Mouse (Mus musculus) megakaryocyte, embryonic 14.5 days (primary cell): ENCODE results near the gene Brwd1. TPM values are rescaled to one million over a fixed set of nuclear protein-coding genes. Genes with fewer than 3 reads are reported as not detected.
A peak's percentile ranks its signal among the peaks of the same experiment; 100 is the strongest.
"Not testable (repeated sequence)": the region's sequence is repeated elsewhere in the genome, so short reads cannot be mapped to it uniquely, and the experiment has no call there.

Experiments used
- H3K27me3 ChIP-seq: replicated peaks from 2 replicates; pipeline ENCODE3; 2012; ENCODE audit warnings: inconsistent platforms
- H3K36me3 ChIP-seq: replicated peaks from 2 replicates; pipeline ENCODE3; 2012; ENCODE audit warnings: low read length, inconsistent platforms, mixed read lengths
- H3K4me1 ChIP-seq: 2 replicates; pipeline ENCODE4 v1.6.1; 2012; ENCODE audit warnings: inconsistent platforms
- H3K4me3 ChIP-seq: replicated peaks from 2 replicates; pipeline ENCODE3; 2012; ENCODE audit warnings: moderate library complexity, mild to moderate bottlenecking, inconsistent platforms
- H3K9me3 ChIP-seq: 2 replicates; pipeline ENCODE4 v1.6.1; 2012; ENCODE audit warnings: inconsistent platforms
- FLI1 ChIP-seq: IDR thresholded peaks from 2 replicates; pipeline ENCODE4 v1.6.1; 2012; ENCODE audit warnings: low read length, inconsistent platforms, mixed read lengths
- GATA1 ChIP-seq: IDR thresholded peaks from 3 replicates; pipeline ENCODE4 v1.6.1; 2012; ENCODE audit warnings: mixed read lengths, low read length, inconsistent platforms, borderline replicate concordance
- polyA plus RNA-seq: library from polyadenylated mRNA; stranded (reverse); fragments of >175 nt; gene quantifications from 2 replicates; pipeline ENCODE4 v1.2.3, GENCODE M21; 2012; ENCODE audit warnings: low replicate concordance; ENCODE audit not compliant: insufficient read depth

Gene Brwd1
- polyA plus RNA-seq, 1 experiment = 1.5 TPM

GRCm38 (mm10) chr16:95984911-95985310 lies 97.4 kb downstream of the Brwd1 start:
- H3K4me3 ChIP-seq = peak overlapping the region; percentile 57
- H3K4me1 ChIP-seq = peaks cover 23% of the 10 kb centered on the region
- H3K9me3 ChIP-seq = no peaks in the 10 kb centered on the region
- H3K36me3 ChIP-seq = peaks cover 78% of the 10 kb centered on the region
- TF ChIP-seq FLI1 (no peak), GATA1 (no peak)
- H3K27me3 ChIP-seq = no peaks in the 10 kb centered on the region

GRCm38 (mm10) chr16:95983601-95984000 lies 98.7 kb downstream of the Brwd1 start:
- H3K4me3 ChIP-seq = no peak overlapping the region
- H3K27me3 ChIP-seq = no peaks in the 10 kb centered on the region
- peaks cover 81% of the 10 kb centered on the region for H3K36me3 ChIP-seq
- no peaks in the 10 kb centered on the region for H3K9me3 ChIP-seq
- peaks cover 14% of the 10 kb centered on the region for H3K4me1 ChIP-seq
- TF ChIP-seq FLI1 (no peak), GATA1 (no peak)

- peaks cover 8% of the 10 kb centered on the region for H3K27me3 ChIP-seq
- H3K9me3 ChIP-seq = peaks cover 15% of the 10 kb centered on the region
- TF ChIP-seq GATA1 = no peak
- TF ChIP-seq FLI1 = no peak
Observed at GRCm38 (mm10) chr16:95970841-95971240, 111.5 kb downstream of the Brwd1 start.

DNA sequence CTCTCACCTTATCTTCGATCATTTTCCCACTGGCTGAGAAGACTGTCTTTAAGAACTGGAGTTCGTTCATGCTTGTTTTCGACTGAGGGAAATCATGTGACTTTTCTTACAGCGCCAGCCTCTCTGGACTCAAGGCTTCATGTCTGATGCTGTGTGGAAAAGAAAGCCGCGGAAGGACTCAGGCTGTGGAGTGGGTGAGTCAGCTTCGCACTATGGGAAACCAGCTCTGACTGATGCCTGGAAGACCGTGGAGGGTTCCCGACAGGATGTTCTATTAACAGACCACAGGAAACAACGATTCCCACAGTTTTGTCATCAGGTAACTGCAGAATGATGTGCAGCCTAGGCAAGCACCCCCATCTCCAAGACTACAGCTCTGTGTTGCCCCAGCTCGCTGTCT lies 114.9 kb downstream of the Brwd1 start:
- TF ChIP-seq GATA1 (no peak), FLI1 (no peak)
- Histone ChIP-seq H3K36me3 (no peaks in the 10 kb centered on the region), H3K9me3 (0 out of 2 replicates have a peak, but pooled peaks cover 4% of the 10 kb centered on the region), H3K27me3 (peaks cover 19% of the 10 kb centered on the region), H3K4me3 (peak overlapping the region; percentile 60), H3K4me1 (peaks cover 28% of the 10 kb centered on the region)

More at GRCm38 (mm10) chr16:95970841-95971240, 111.5 kb downstream of the Brwd1 start:
- no peaks in the 10 kb centered on the region for H3K36me3 ChIP-seq
- no peak overlapping the region for H3K4me3 ChIP-seq
- H3K4me1 ChIP-seq = peaks cover 28% of the 10 kb centered on the region

DNA sequence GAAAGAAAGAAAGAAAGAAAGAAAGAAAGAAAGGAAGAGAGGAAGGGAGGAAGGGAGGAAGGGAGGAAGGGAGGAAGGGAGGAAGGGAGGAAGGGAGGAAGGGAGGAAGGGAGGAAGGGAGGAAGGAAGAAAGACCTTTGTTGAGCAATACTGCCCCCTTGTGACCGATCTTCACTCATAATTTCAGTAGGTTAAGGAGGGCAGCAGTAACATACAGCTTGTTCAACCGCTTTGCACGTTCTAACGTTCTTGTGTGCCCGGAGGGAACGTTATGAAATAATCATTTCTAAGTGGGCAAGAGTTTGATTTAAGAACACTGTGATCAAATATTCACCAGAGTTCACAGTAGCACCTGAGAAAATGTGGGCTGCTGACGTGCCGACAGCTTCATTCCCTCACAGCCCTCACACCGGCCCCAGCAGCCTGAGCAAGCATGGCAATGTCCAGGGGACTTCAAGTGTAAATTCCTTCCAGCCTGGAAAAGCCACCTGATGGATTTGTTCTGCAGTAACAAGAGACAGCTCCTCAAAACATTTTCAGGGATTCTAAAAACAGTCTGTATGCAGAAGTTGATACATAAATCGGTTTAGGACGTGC lies 117.8 kb downstream of the Brwd1 start:
- Histone ChIP-seq H3K4me3 (no peak overlapping the region), H3K4me1 (peaks cover 13% of the 10 kb centered on the region), H3K27me3 (peaks cover 28% of the 10 kb centered on the region), H3K36me3 (no peaks in the 10 kb centered on the region), H3K9me3 (0 out of 2 replicates have a peak, but pooled peaks cover 4% of the 10 kb centered on the region)
- TF ChIP-seq GATA1 = no peak
- TF ChIP-seq FLI1 = no peak

- H3K9me3 ChIP-seq, H3K4me3 ChIP-seq, H3K36me3 ChIP-seq, H3K4me1 ChIP-seq: not testable (repeated sequence)
- peaks cover 27% of the 10 kb centered on the region for H3K27me3 ChIP-seq
Observed at GRCm38 (mm10) chr16:95961484-95961883, 120.8 kb downstream of the Brwd1 start.

DNA sequence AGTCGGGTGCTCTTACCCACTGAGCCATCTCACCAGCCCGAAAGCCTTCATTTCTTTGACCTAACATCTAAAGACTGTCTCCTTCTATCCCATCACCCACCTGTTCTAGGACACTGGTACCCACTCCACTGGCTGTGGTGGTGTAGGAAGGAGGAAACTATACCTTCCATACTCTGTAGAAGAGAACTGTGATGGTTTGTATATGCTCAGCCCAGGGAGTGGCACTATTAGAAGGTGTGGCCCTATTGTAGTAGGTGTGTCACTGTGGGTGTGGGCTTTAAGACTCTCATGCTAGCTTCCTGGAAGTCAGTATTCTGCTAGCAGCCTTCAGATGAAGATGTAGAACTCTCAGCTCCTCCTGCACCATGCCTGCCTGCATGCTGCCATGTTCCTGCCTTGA lies 121.6 kb downstream of the Brwd1 start:
- H3K4me3 ChIP-seq, H3K4me1 ChIP-seq, H3K9me3 ChIP-seq, H3K36me3 ChIP-seq: not testable (repeated sequence)
- H3K27me3 ChIP-seq = peaks cover 27% of the 10 kb centered on the region

- H3K4me3 ChIP-seq = no peak overlapping the region
- H3K36me3 ChIP-seq = no peaks in the 10 kb centered on the region
- H3K27me3 ChIP-seq = peaks cover 25% of the 10 kb centered on the region
- H3K4me1 ChIP-seq = no peaks in the 10 kb centered on the region
- H3K9me3 ChIP-seq = peaks cover 27% of the 10 kb centered on the region
- no peak for TF ChIP-seq GATA1
- TF ChIP-seq FLI1 = no peak
Observed at GRCm38 (mm10) chr16:95958080-95958479, 124.2 kb downstream of the Brwd1 start.

DNA sequence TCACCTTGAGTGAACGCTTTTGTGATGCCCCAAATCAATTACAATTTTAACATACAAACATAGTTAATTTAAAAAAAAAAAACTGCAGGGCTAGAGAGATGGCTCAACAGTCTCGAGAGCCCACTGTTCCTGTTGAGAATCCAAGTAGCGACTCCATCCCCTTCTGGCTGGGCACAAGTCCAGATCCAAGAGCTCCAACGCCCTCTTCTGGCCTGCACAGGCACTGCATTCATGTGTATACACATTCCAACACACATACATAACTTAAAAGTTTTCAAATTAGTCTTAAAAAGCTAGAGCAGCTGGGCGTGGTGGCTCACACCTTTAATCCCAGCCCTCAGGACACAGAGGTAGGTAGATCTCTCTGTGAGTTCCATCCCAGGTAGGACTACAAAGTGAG lies 125.7 kb downstream of the Brwd1 start:
- TF ChIP-seq GATA1 = no peak
- TF ChIP-seq FLI1 = no peak
- Histone ChIP-seq H3K27me3 (peaks cover 18% of the 10 kb centered on the region), H3K4me1 (no peaks in the 10 kb centered on the region), H3K36me3 (no peaks in the 10 kb centered on the region), H3K4me3 (no peak overlapping the region), H3K9me3 (peaks cover 38% of the 10 kb centered on the region)

- TF ChIP-seq GATA1 = no peak
- TF ChIP-seq FLI1 = no peak
- Histone ChIP-seq H3K36me3 (no peaks in the 10 kb centered on the region), H3K4me3 (no peak overlapping the region), H3K27me3 (peaks cover 18% of the 10 kb centered on the region), H3K9me3 (peaks cover 41% of the 10 kb centered on the region), H3K4me1 (no peaks in the 10 kb centered on the region)
Observed at GRCm38 (mm10) chr16:95955716-95956346, 126.5 kb downstream of the Brwd1 start.
